Mouse (Mus musculus): ENCODE results near the gene Top3b. TPM values are rescaled to one million over a fixed set of nuclear protein-coding genes. Genes with fewer than 3 reads are reported as not detected.

Gene Top3b
- total RNA-seq (2012; rRNA removed): 140 and 194 TPM in 2 replicates

DNA sequence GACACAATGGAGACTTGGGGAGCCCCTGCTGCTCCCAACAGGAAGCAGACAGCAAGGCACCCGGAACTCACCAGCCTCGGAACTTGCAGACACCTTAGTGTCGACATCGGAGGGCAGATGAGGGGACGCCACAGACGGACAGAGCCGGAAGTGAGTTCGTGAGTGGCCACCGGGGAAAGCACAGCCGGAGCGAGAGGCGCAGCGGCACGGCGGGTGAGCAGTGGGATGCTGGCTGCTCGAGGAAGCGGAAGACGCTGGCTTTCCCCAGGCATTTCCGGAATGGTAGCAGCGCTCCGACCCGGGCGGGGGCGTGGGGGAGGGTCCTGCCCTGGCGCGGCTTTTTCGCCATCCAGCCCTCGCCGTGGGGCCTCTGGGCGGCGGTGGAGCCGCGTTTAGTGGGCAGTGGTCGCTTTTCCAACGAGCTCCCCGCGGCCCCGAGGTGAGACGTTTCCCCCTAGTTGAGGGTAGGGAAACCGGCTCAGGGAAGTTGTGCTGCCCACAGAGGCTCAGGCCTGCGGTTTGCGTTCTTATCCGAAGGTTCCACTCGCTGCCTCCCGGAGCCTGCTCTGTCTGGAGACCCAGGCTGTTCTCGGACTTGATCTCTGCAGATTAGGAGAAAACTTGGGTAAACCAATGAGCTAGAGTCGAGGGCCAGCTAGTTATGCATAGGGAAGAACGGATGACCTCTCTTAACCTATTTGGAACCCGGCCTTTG lies at the start of gene Top3b, which contains the start of gene Vpreb1:
TSS of gene Top3b (plus strand) at position 120 of the 715 bp plus-strand sequence.
TSS of gene Vpreb1 (minus strand) at position 227 of the 715 bp plus-strand sequence.
- DNase-seq (ENCODE audit: low read depth, low spot score): peak; percentile 94
- in situ Hi-C loops (cut with MboI; ENCODE audit: low sequenced_read_pairs in 2 of 2, unreplicated experiment in 2 of 2): no loop called here
- H3K27ac ChIP-seq (ENCODE audit: insufficient read depth, low read depth, low read length, poor library complexity, severe bottlenecking): peak within 1 kb of the TSS; percentile 83
- peak within 1 kb of the TSS; percentile 83 to 90 for H3K4me3 ChIP-seq (ENCODE audit: insufficient read depth in 1 of 2, low read depth in 1 of 2, low read length in 2 of 2, poor library complexity in 1 of 2, severe bottlenecking in 1 of 2)
- H3K4me1 ChIP-seq (ENCODE audit: control insufficient read depth in 2 of 2, insufficient read depth in 2 of 2, low read length in 2 of 2, poor library complexity in 1 of 2): peaks cover 4 to 8% of the 10 kb centered on the region in 2 experiments; a peak in 3 of 4 replicates
- peak within 1 kb of the TSS; percentile 90 for H3K9ac ChIP-seq (ENCODE audit: insufficient read depth, low read depth, low read length, poor library complexity, severe bottlenecking)
- peaks cover 7% of the 10 kb centered on the region for H3K36me3 ChIP-seq (ENCODE audit: control insufficient read depth, insufficient read depth, low read length, poor library complexity, severe bottlenecking)
- H3K9me3 ChIP-seq (ENCODE audit: control insufficient read depth, insufficient read depth, low read depth, low read length): no peaks in the 10 kb centered on the region
- TF ChIP-seq ZC3H11A (IDR thresholded peaks at IDR 0.05; ENCODE audit: borderline replicate concordance, low read depth, low read length): no peak
- TF ChIP-seq CHD2 (IDR thresholded peaks at IDR 0.05; ENCODE audit: low read depth, low read length): 0 out of 2 replicates have a peak, but pooled peaks have one; percentile 10
- TF ChIP-seq MAFK (IDR thresholded peaks at IDR 0.05; ENCODE audit: insufficient read depth, low read depth, low read length): no peak
- TF ChIP-seq HCFC1 (IDR thresholded peaks at IDR 0.05; ENCODE audit: borderline replicate concordance, insufficient read depth, low read length): peak; percentile 85
- no peak for TF ChIP-seq ZNF384 (IDR thresholded peaks at IDR 0.05; ENCODE audit: low read depth, low read length)

DNA sequence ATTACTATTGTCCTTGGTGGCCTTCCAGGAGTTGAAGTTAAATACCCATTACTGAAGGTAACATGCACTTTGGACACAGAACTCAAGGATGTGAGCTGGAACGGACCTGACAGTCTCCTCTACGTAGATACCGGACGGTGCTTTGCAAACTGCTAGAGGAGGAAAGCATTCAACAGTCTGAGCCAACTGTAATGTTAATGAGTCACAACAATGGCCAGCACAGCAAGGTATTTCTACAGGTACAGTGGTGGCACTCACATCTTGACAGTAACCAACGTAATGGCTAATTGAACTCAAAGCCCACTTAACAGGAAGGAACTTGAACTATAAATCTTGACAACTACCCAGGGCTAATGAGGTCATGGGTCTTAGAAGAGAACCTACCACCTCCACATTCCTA lies 45.1 kb upstream of the Top3b start:
- H3K4me1 ChIP-seq (ENCODE audit: control insufficient read depth in 2 of 2, insufficient read depth in 2 of 2, low read length in 2 of 2, poor library complexity in 1 of 2): peaks cover 3 to 7% of the 10 kb centered on the region in 2 experiments; a peak in 3 of 4 replicates
- H3K9me3 ChIP-seq (ENCODE audit: control insufficient read depth, insufficient read depth, low read depth, low read length): no peaks in the 10 kb centered on the region
- no peaks in the 10 kb centered on the region for H3K36me3 ChIP-seq (ENCODE audit: control insufficient read depth, insufficient read depth, low read length, poor library complexity, severe bottlenecking)
- no peak overlapping the region for H3K9ac ChIP-seq (ENCODE audit: insufficient read depth, low read depth, low read length, poor library complexity, severe bottlenecking)
- in situ Hi-C loops (cut with MboI; ENCODE audit: low sequenced_read_pairs in 2 of 2, unreplicated experiment in 2 of 2): no loop called here
- H3K4me3 ChIP-seq (ENCODE audit: insufficient read depth in 1 of 2, low read depth in 1 of 2, low read length in 2 of 2, poor library complexity in 1 of 2, severe bottlenecking in 1 of 2): no peak overlapping the region
- DNase-seq (ENCODE audit: low read depth, low spot score): no peak
- TF ChIP-seq ZNF384 (IDR thresholded peaks at IDR 0.05; ENCODE audit: low read depth, low read length) (no peak), MAFK (IDR thresholded peaks at IDR 0.05; ENCODE audit: insufficient read depth, low read depth, low read length) (no peak), HCFC1 (IDR thresholded peaks at IDR 0.05; ENCODE audit: borderline replicate concordance, insufficient read depth, low read length) (no peak), CHD2 (IDR thresholded peaks at IDR 0.05; ENCODE audit: low read depth, low read length) (no peak), ZC3H11A (IDR thresholded peaks at IDR 0.05; ENCODE audit: borderline replicate concordance, low read depth, low read length) (no peak)
- H3K27ac ChIP-seq (ENCODE audit: insufficient read depth, low read depth, low read length, poor library complexity, severe bottlenecking): no peak overlapping the region; the same call in 1 of the 2 replicates

DNA sequence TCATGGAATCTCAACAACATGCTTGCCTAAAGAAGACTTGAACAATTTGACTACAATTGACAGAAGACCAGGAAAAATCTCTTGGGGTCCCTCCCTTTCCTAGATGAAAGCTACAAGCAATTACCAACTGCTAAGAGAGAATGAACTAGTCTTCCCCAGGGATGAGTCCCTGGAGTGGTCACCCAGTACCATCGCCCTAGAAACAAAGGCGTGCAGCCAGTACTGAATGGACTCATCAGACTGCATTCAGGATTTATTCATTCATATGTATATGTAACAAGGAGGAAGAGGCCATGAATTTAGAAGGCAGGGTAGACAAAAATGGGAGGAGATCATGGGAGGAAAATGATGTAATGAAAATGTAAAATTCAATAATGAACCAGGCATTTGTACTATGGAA lies 44.3 kb upstream of the Top3b start:
- Histone ChIP-seq H3K36me3 (ENCODE audit: control insufficient read depth, insufficient read depth, low read length, poor library complexity, severe bottlenecking) (no peaks in the 10 kb centered on the region), H3K4me1 (ENCODE audit: control insufficient read depth in 2 of 2, insufficient read depth in 2 of 2, low read length in 2 of 2, poor library complexity in 1 of 2) (peaks cover 3 to 7% of the 10 kb centered on the region in 2 experiments; a peak in 3 of 4 replicates), H3K9ac (ENCODE audit: insufficient read depth, low read depth, low read length, poor library complexity, severe bottlenecking) (no peak overlapping the region), H3K4me3 (ENCODE audit: insufficient read depth in 1 of 2, low read depth in 1 of 2, low read length in 2 of 2, poor library complexity in 1 of 2, severe bottlenecking in 1 of 2) (no peak overlapping the region), H3K27ac (ENCODE audit: insufficient read depth, low read depth, low read length, poor library complexity, severe bottlenecking) (no peak overlapping the region), H3K9me3 (ENCODE audit: control insufficient read depth, insufficient read depth, low read depth, low read length) (no peaks in the 10 kb centered on the region)
- in situ Hi-C loops (cut with MboI; ENCODE audit: low sequenced_read_pairs in 2 of 2, unreplicated experiment in 2 of 2): no loop called here
- TF ChIP-seq CHD2 (IDR thresholded peaks at IDR 0.05; ENCODE audit: low read depth, low read length) (no peak), MAFK (IDR thresholded peaks at IDR 0.05; ENCODE audit: insufficient read depth, low read depth, low read length) (no peak), ZC3H11A (IDR thresholded peaks at IDR 0.05; ENCODE audit: borderline replicate concordance, low read depth, low read length) (no peak), HCFC1 (IDR thresholded peaks at IDR 0.05; ENCODE audit: borderline replicate concordance, insufficient read depth, low read length) (no peak), ZNF384 (IDR thresholded peaks at IDR 0.05; ENCODE audit: low read depth, low read length) (no peak)
- no peak for DNase-seq (ENCODE audit: low read depth, low spot score)

DNA sequence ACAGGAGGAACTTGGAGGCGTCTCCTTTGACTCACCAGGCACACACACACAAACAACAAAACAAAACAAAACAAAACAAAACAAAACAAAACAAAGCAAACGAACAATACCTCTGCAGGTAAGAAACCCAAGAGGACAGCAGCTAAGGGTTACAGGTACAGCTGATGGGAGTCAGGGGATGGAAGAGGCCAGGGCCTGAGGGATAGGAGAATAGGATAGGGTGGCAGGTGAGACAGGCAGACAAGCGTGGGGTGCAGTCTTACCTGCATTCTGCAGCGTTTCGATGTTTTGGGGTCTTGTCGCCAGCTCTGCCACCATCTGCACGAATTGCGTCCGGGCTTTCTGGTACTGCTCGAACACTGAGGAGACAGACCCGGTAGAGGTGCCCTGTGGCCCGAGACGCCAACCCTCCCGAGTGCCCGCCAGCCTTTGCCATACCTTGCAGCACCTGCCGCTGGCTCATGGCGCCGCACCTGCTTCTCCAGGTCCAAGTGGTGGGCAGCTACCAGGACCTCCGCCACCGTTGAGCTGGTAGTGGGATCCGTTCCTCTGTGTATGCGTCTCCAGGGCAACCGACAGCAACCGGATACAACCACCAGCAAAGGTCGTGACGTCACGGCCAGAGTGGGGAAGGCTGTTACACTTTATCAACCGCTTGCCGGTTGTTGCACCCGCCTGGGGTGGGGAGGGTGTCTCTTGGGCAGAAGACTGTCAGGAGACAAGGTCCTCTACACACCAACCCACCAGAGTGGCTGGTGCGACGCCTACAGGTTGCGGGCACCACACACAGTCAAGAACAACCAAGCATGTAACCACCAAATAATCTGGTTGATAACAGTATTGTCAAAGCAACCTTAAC lies 41.5 kb upstream of the Top3b start, which contains the start of gene Spag6l:
TSS of gene Spag6l (minus strand) at position 700 of the 859 bp plus-strand sequence.
- in situ Hi-C loops (cut with MboI; ENCODE audit: low sequenced_read_pairs in 2 of 2, unreplicated experiment in 2 of 2): no loop called here
- no peaks in the 10 kb centered on the region for H3K36me3 ChIP-seq (ENCODE audit: control insufficient read depth, insufficient read depth, low read length, poor library complexity, severe bottlenecking)
- H3K4me3 ChIP-seq (ENCODE audit: insufficient read depth in 1 of 2, low read depth in 1 of 2, low read length in 2 of 2, poor library complexity in 1 of 2, severe bottlenecking in 1 of 2): peak within 1 kb of the TSS; percentile 58 to 60
- peak; percentile 59 for DNase-seq (ENCODE audit: low read depth, low spot score)
- no peak within 1 kb of the TSS for H3K27ac ChIP-seq (ENCODE audit: insufficient read depth, low read depth, low read length, poor library complexity, severe bottlenecking)
- no peaks in the 10 kb centered on the region for H3K9me3 ChIP-seq (ENCODE audit: control insufficient read depth, insufficient read depth, low read depth, low read length)
- H3K9ac ChIP-seq (ENCODE audit: insufficient read depth, low read depth, low read length, poor library complexity, severe bottlenecking): peak within 1 kb of the TSS; percentile 27; the same call in 1 of the 2 replicates
- TF ChIP-seq ZNF384 (IDR thresholded peaks at IDR 0.05; ENCODE audit: low read depth, low read length) (no peak), ZC3H11A (IDR thresholded peaks at IDR 0.05; ENCODE audit: borderline replicate concordance, low read depth, low read length) (peak; percentile 33; the same call in 1 of the 2 replicates)
- H3K4me1 ChIP-seq (ENCODE audit: control insufficient read depth in 2 of 2, insufficient read depth in 2 of 2, low read length in 2 of 2, poor library complexity in 1 of 2): peaks cover 3 to 7% of the 10 kb centered on the region in 2 experiments; a peak in 3 of 4 replicates
